Mouse (Mus musculus) C2C12 (cell line): ENCODE data around the gene Dcaf10. TPM values are rescaled to one million over a fixed set of nuclear protein-coding genes. Genes with fewer than 3 reads are reported as not detected.

Experiments used
- H3K27me3 ChIP-seq: one replicate; pipeline ENCODE4 v1.6.1; 2011; ENCODE audit not compliant: control insufficient read depth, insufficient read depth, insufficient read length
- H3K36me3 ChIP-seq: one replicate; pipeline ENCODE4 v1.6.1; 2011; ENCODE audit not compliant: control insufficient read depth, insufficient read depth
- H3K4me3 ChIP-seq: one replicate; pipeline ENCODE4 v1.5.1; 2011; ENCODE audit warnings: mild to moderate bottlenecking, control low read depth; ENCODE audit not compliant: poor library complexity, insufficient read depth, severe bottlenecking
- H3K79me2 ChIP-seq: one replicate; pipeline ENCODE4 v1.6.1; 2011; ENCODE audit not compliant: control insufficient read depth, insufficient read depth
- H3K79me3 ChIP-seq: one replicate; pipeline ENCODE4 v1.6.1; 2011; ENCODE audit warnings: low read depth, control low read depth
- H3ac ChIP-seq: one replicate; pipeline ENCODE3; 2011; ENCODE audit warnings: low read depth; ENCODE audit not compliant: control insufficient read depth, insufficient read length
- CEBPB ChIP-seq: IDR thresholded peaks from one replicate; pipeline ENCODE4 v1.6.1; 2011; ENCODE audit warnings: low read depth, mild to moderate bottlenecking, control low read depth, moderate library complexity
- CTCF ChIP-seq: IDR thresholded peaks from one replicate; pipeline ENCODE4 v1.5.1; 2011; ENCODE audit not compliant: control insufficient read depth, insufficient read depth, insufficient read length
- FOSL1 ChIP-seq: IDR thresholded peaks from one replicate; pipeline ENCODE4 v1.8.0; 2011; ENCODE audit warnings: mild to moderate bottlenecking, low read length; ENCODE audit not compliant: poor library complexity, insufficient read depth, severe bottlenecking
- MAX ChIP-seq: IDR thresholded peaks from one replicate; pipeline ENCODE4 v1.6.1; 2011; ENCODE audit warnings: mild to moderate bottlenecking, control low read depth
- MYOD1 ChIP-seq: IDR thresholded peaks from one replicate; pipeline ENCODE4 v1.6.1; 2011; ENCODE audit warnings: low read depth; ENCODE audit not compliant: control insufficient read depth, insufficient read length
- MYOG ChIP-seq: IDR thresholded peaks from one replicate; pipeline ENCODE4 v1.6.1; 2011; ENCODE audit not compliant: control insufficient read depth, insufficient read length; ENCODE audit errors: extremely low read depth
- USF1 ChIP-seq: IDR thresholded peaks from one replicate; pipeline ENCODE4 v1.6.1; 2011; ENCODE audit warnings: low read depth, mild to moderate bottlenecking, control low read depth, moderate library complexity
- polyA plus RNA-seq: library from polyadenylated mRNA; unstranded; fragments of >200 nt; fragmentation: generic; extraction: Trizol; gene quantifications from one replicate; pipeline ENCODE4 v1.2.1, GENCODE M21; 2012; ENCODE audit warnings: missing spikeins

Gene Dcaf10
- polyA plus RNA-seq, 1 experiment: 10.8 TPM

- H3K79me3 ChIP-seq: peaks cover 9% of the 10 kb centered on the region
- H3K4me3 ChIP-seq: peak overlapping the region; percentile 69
- peaks cover 28% of the 10 kb centered on the region for H3K79me2 ChIP-seq
- peak overlapping the region; percentile 80 for H3ac ChIP-seq
- no peaks in the 10 kb centered on the region for H3K27me3 ChIP-seq
- TF ChIP-seq CEBPB (no peak), USF1 (no peak), MAX (no peak), FOSL1 (no peak), CTCF (no peak), MYOG (no peak)
- H3K36me3 ChIP-seq: peaks cover 25% of the 10 kb centered on the region
Observed at GRCm38 (mm10) chr4:45320159-45320816, 21.6 kb upstream of the Dcaf10 start.

GRCm38 (mm10) chr4:45331139-45331538, 10.8 kb upstream of the Dcaf10 start:
- TF ChIP-seq MYOD1: no peak
- no peak for TF ChIP-seq FOSL1
- TF ChIP-seq MYOG: no peak
- TF ChIP-seq USF1: no peak
- no peak for TF ChIP-seq CEBPB
- no peak for TF ChIP-seq MAX
- TF ChIP-seq CTCF: no peak
- H3ac ChIP-seq: no peak overlapping the region
- H3K4me3 ChIP-seq: no peak overlapping the region
- H3K36me3 ChIP-seq: no peaks in the 10 kb centered on the region
- H3K79me3 ChIP-seq: no peaks in the 10 kb centered on the region
- no peaks in the 10 kb centered on the region for H3K27me3 ChIP-seq
- H3K79me2 ChIP-seq: no peaks in the 10 kb centered on the region

GRCm38 (mm10) chr4:45332466-45332865, 9.4 kb upstream of the Dcaf10 start:
- H3K27me3 ChIP-seq: no peaks in the 10 kb centered on the region
- TF ChIP-seq MAX: no peak
- no peak for TF ChIP-seq MYOD1
- TF ChIP-seq FOSL1: no peak
- no peak for TF ChIP-seq MYOG
- TF ChIP-seq CTCF: no peak
- TF ChIP-seq CEBPB: no peak
- TF ChIP-seq USF1: no peak
- no peaks in the 10 kb centered on the region for H3K79me3 ChIP-seq
- no peak overlapping the region for H3K4me3 ChIP-seq
- H3K36me3 ChIP-seq: no peaks in the 10 kb centered on the region
- no peak overlapping the region for H3ac ChIP-seq
- no peaks in the 10 kb centered on the region for H3K79me2 ChIP-seq

GRCm38 (mm10) chr4:45341226-45341625, 675 bp upstream of the Dcaf10 start:
- H3ac ChIP-seq: no peak overlapping the region
- TF ChIP-seq MAX (no peak), FOSL1 (no peak), CTCF (no peak), MYOG (no peak), MYOD1 (no peak), CEBPB (no peak), USF1 (no peak)

GRCm38 (mm10) chr4:45342286-45343155, 620 bp downstream of the Dcaf10 start, which contains the start of gene Exosc3:
Gene Exosc3, minus strand, starts transcription at chr4:45342732.
- TF ChIP-seq CTCF (no peak), USF1 (no peak), MYOD1 (no peak), MAX (no peak), FOSL1 (no peak), MYOG (no peak), CEBPB (no peak)

More at GRCm38 (mm10) chr4:45341226-45341625, 675 bp upstream of the Dcaf10 start:
- H3K36me3 ChIP-seq: peaks cover 14% of the 10 kb centered on the region
- no peaks in the 10 kb centered on the region for H3K27me3 ChIP-seq
- no peak overlapping the region for H3K4me3 ChIP-seq
- peaks cover 42% of the 10 kb centered on the region for H3K79me2 ChIP-seq
- H3K79me3 ChIP-seq: peaks cover 36% of the 10 kb centered on the region

More at GRCm38 (mm10) chr4:45342286-45343155, 620 bp downstream of the Dcaf10 start, which contains the start of gene Exosc3:
- peaks cover 44% of the 10 kb centered on the region for H3K79me3 ChIP-seq
- no peaks in the 10 kb centered on the region for H3K27me3 ChIP-seq
- peaks cover 55% of the 10 kb centered on the region for H3K79me2 ChIP-seq
- H3ac ChIP-seq: peak within 1 kb of the TSS; percentile 96
- peaks cover 27% of the 10 kb centered on the region for H3K36me3 ChIP-seq
- peak within 1 kb of the TSS; percentile 75 for H3K4me3 ChIP-seq
